Mouse (Mus musculus) liver, postnatal 0 days (tissue): ENCODE data around the gene Fam78b.

Source experiments
- CTCF ChIP-seq: sonication (generic); IDR thresholded peaks from 2 replicates; pipeline ENCODE4 v1.5.1; 2016; ENCODE audit warnings: antibody characterized with exemption, low read depth
- EP300 ChIP-seq: IDR thresholded peaks from 2 replicates; pipeline ENCODE4 v1.6.1; 2016; ENCODE audit warnings: antibody characterized with exemption, low read depth, mild to moderate bottlenecking

DNA sequence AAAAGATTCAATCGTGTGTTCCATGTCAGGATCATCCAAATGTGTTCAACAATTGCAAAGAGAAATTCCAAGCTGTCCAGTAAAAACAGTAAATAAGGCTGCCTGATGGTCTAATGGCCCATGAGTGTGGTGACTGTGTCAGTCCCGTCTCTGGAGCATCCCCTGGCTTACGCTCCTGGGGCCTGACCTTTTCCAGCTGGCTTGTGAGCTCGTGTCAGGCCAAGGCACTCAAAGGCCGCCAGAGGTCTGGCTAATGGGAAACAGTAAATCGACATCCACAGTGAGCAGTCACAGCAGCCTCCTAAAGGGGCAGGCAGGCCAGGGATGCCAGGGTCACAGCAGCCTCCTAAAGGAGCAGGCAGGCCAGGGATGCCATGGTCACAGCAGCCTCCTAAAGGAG, 10.1 kb downstream of the Fam78b start:
- TF ChIP-seq CTCF (no peak), EP300 (no peak)
